Mouse (Mus musculus): Measurements from ENCODE around the gene A230072I06Rik. TPM values are rescaled to one million over a fixed set of nuclear protein-coding genes. Genes with fewer than 3 reads are reported as not detected.

A230072I06Rik gene
- not detected for total RNA-seq (2021)
- long read RNA-seq, experiment 1: 0 reads
- long read RNA-seq, experiment 2: 0 reads

DNA sequence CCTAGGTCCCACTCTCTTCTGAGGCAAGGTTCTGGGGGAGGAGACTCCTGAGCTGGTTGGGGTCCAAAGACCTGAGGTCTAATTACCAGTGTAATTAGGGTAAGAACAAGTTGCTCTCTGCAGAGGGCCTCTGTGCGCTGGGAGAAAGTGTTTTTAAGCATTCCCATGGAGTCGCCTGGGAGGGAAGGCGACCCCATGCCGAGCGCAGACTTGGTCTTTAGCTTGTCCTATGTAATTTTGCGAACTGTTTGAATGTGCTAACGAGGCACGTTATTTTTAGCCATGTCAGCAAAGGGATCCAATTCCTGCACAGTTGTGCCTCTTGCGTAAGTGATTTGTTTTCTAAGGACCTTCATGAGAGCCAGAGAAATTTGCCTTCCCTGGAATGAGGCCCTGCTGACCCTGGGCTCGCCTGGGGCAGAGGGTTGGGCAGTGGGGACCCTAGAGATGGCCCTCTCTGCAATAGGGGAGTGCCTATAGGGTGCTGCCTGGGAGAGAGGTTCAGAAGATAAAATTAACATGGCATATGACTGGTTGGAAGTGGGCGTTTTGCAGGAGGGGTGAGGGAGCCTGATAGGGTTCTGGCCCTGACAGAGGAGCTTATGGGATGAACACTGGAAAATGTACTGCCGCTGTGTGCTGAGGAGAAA, at the start of gene A230072I06Rik:
TSS of gene A230072I06Rik (plus strand) at position 157 of the 650 bp plus-strand sequence.
- intact Hi-C loops (cut with DNase I; ENCODE audit: low total_unique reads): no loop called here
- DNase-seq: no peak

DNA sequence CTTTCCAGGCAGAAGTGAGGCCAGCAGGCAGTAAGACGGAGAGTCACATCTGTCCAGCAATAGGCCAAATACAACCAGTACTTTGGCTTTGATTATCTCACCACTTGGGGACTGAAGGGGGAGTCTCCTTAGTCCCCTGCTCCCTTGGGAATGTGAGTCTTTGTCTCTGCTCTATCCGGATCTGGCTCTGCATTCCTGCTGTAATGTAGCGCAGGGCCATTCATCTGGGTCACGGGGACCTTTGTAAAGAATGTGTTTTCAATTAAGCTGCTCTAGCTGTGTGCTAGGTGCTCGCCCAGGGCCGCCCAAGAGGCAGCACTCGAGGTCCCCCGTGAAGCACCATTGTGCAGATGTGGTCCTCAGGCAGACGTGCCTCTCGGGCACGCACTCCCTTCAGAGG, 44.6 kb upstream of the A230072I06Rik start:
- DNase-seq: no peak
- intact Hi-C loops (cut with DNase I; ENCODE audit: low total_unique reads): no loop called here

- intact Hi-C loops (cut with DNase I; ENCODE audit: low total_unique reads): no loop called here
- no peak for DNase-seq
Observed at GRCm38 (mm10) chr8:12238775-12239174, 39.8 kb upstream of the A230072I06Rik start.

DNA sequence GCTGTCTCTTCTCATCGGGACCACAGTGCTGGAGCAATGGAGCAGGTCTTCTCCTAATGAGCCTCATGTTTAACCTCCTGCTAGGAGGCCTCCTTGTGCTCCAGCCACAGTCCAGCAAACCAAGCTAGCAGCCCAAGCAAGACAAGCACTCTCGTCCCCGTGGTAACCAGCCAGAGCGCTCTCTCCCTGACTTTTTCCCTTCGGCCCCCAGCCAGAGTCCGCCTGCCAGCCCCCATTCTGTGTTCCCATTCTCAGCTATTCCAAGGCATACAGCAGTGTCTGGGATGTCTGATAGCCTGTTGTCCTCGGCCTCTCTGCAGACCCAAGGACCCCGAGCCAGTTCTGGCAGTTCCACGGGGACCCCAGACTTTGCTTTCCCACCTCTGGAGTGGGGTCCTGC, 38.5 kb upstream of the A230072I06Rik start:
- intact Hi-C loops (cut with DNase I; ENCODE audit: low total_unique reads): no loop called here

DNA sequence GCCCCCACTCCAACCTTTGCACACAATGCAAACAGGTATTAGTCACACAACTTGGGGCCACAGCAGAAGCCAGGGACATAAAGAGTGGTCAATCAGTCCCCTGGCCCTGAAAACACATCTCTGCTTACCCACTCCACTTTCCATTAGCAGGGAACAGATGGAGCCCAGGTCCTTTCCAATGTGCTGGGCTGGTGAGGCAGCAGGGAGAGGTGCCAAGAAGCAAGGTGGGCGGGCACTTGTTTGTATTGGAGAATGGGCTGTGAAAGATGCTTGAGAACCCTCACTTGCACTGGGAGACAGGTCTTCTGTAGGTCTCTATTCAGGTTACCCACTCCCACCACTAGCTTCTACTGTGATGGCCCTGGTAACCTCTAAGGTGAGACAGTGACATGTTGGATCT, 34.9 kb upstream of the A230072I06Rik start:
- intact Hi-C loops (cut with DNase I; ENCODE audit: low total_unique reads): no loop called here
- no peak for DNase-seq

More for the DNA sequence above, 38.5 kb upstream of the A230072I06Rik start:
- no peak for DNase-seq

DNA sequence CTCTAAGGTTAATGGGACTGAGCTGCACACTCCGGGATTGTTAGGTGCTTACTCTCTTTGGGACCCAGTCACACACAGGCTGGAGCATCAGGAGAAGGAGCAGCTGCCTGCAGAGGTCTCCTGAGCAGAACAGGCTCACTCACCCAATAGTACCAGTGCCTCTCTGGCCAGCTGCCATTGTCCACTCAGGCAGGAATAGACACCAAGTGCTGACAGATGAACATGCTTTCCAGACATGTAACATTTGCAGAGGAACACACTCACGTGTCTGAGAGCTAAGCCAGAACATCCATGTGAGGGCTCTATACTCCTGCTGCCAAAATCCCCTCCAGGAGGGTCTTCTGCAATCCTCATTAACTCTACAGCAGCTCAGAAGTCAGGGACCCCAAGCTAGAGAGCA, 18.7 kb upstream of the A230072I06Rik start:
- no peak for DNase-seq
- intact Hi-C loops (cut with DNase I; ENCODE audit: low total_unique reads): no loop called here

DNA sequence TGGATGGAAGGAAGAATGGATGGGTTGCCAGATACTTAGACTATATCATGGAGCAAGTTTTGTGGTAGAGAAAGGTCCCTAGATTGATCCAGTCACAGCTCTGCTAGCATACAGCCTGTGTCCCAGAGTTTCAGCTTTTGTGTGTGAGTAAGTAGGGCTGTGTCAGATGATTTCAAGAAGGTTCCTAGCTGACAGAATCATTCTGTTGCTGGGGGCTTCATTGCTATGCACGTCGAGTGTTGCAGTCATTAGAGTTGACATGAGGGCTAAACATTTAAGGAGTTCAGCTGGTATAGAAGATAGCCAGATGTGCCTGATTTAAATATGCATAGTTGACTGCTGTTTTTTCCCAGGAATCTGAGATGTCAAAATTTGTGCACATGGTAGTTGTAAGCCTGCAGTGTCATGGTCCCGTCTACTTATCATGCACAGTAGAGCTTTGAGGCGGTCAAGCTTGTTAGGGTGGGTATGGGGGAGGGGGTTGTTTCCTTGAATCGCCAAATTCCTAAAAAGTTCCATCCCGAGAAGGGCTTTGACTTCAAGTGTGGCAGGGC, 18.1 kb upstream of the A230072I06Rik start:
- intact Hi-C loops (cut with DNase I; ENCODE audit: low total_unique reads): no loop called here
- no peak for DNase-seq

DNA sequence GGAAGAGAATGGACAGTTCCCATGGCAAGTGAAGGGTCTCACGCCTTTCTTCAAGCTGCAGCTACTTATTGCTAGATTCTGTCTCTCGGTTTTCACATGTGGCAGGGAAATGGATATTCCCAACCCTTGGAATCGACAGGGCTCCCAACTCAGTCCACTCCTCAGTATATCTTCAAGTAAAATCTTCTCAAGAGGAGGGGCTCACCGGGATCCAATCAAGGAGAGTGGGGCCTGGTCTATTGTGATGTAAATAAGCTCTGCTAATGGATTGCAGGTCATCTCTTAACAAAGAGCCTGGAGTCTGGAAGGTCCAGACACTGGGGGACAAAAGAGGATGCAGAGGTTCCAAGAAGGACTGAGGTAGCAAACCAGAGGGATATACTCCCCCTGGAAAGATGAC, 17.1 kb upstream of the A230072I06Rik start:
- DNase-seq: no peak

GRCm38 (mm10) chr8:12264996-12265395, 13.6 kb upstream of the A230072I06Rik start:
- intact Hi-C loops (cut with DNase I; ENCODE audit: low total_unique reads): no loop called here
- no peak for DNase-seq

More for the DNA sequence above, 17.1 kb upstream of the A230072I06Rik start:
- intact Hi-C loops (cut with DNase I; ENCODE audit: low total_unique reads): no loop called here

- intact Hi-C loops (cut with DNase I; ENCODE audit: low total_unique reads): no loop called here
- DNase-seq: no peak
Observed at GRCm38 (mm10) chr8:12267863-12268262, 10.8 kb upstream of the A230072I06Rik start.

DNA sequence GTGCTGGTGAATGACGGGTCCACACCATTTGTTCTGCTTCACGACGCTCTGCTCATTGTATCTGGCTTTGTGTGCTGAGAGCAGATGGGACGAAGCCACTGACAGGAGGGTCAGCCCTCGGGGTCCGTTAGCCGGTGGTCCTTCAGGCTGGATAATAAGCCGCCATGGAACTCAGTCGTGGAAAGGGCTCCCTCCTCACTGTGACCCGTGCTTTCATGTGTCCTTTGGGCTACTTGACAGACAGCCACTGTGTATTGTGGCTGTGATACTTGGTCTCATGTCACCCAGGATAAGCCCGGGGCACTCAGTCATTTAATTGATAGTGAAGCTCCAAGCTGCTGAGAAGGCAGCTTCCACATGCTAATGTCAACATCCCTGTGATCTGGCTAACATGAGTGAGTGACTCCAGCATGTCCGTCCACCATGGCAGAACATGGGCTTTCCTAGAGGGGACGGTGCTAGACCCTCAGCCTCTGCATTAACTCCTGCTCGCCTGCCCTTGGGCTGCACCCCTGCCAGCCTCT, 10.3 kb upstream of the A230072I06Rik start:
- DNase-seq: no peak
- intact Hi-C loops (cut with DNase I; ENCODE audit: low total_unique reads): no loop called here

DNA sequence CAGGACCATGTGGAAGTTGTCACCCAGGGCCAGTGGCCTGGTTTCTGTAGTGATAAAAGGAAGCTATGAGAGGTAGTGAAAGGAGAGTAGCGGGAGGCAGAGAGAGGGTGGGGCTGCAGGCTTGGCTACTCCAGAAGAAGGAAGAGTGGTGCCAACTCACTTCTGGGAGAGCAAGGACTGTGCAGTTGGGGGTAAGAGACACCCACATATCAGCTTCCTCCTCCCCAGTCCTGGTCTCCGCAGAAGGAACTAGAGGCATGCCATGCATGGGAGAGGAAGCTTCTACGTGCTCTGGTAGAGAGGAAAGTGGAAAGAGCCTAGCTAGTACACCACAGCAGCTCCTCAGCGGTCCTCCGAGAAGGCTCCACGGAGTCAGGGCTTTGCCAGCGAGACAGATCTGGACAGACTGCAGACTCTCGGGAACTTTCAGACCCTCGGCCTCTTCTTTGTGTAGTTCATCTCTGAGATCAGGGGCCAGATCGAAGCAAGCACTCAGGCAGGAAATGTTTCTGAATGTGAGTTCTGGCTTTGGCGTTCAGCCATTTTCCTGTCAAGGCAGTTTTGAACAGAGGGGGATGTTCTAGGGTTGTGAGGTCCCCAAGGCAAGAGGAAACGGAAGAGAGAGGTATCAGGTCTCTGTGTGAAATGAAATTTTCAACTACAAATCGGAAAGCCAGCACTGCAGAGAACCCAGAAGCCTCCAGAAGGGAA, 1.0 kb downstream of the A230072I06Rik start:
- intact Hi-C loops (cut with DNase I; ENCODE audit: low total_unique reads): no loop called here
- no peak for DNase-seq

DNA sequence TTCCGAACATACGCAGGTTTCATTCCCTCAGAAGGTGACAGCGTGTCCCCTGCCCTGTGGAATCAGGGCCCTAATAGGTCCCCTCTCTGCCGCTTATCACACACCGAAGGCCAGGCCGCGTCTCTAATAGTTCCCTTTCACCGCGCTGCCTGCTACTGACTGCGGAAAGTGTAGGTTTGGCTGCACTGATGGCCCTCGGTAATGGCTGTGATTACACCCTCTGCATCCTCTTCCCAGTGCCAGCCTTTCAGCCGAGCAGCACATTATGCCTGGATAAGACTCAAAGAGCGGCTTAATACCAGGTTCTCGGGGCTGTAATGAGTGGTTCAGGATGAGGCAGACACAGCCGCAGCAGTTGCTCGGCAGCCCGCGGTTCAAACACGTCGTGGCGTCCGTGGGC, 3.5 kb downstream of the A230072I06Rik start:
- DNase-seq: no peak
- intact Hi-C loops (cut with DNase I; ENCODE audit: low total_unique reads): no loop called here

DNA sequence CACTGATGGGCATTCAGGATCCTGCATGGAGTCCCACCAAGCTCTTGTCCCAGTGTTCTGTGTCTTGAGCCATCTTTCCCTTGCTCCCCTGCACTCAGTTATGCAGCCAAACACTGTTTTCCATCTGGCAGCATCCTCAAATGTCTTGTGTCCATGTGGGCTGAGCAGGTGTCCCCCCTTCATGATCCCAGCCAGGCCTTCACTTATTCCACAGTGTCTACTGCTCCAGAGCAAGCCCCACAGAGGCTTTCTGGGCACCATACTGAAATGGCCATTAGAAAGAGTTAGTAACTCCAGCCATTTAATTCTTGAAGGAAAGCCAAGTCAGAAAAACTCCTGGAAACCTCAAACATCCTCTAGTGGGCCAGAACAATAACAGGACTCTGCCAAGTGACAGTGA, 11.9 kb downstream of the A230072I06Rik start:
- intact Hi-C loops (cut with DNase I; ENCODE audit: low total_unique reads): no loop called here
- no peak for DNase-seq

DNA sequence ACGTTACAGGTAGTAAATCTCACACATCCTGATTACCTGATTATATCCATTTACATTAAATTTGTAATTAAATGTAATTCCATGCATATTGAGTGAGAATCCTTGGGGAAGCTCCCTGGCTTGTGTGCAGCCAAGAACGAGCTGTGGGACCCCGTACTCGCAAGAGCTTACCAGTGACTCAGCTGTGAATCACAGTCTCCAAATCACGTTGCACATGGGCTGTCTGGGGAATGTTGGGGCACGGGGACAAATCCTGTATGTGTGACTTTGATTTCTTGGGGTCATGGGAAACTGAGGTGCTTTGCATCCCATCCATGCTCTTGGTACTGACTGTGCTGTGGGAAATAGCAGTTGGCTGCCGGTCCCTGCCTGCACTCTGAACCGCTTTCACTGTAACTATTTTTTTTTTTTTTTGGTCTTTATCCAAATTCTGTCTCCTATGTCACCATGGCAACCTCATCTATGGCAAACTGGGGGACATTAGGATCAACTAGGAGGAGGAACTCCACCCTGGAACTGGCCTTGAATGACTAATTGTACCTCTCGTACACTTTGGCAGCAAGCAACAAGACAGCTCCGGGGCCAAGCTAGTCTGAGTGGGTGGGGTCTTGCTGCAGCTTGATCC, 19.8 kb downstream of the A230072I06Rik start:
- DNase-seq: no peak
- intact Hi-C loops (cut with DNase I; ENCODE audit: low total_unique reads): no loop called here

DNA sequence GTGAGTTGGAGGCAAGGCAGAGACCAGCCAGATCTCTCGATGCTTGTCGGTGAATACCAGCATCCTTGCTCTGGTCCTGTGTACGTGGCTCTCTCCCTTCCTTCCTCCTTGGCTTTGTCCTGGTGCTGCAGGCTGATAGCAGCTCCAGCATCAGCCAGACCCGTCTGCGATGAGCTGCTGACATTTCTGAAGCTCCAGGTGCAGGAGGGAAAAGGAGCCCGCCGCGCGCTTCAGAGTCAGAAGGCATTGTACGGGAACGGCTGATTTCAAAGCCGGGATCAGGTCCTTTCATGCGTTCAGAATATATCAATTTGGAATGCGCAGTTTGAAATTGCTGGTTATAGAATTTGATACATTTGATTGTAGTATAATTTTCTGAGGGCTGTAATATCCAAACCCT, 23.4 kb downstream of the A230072I06Rik start:
- intact Hi-C loops (cut with DNase I; ENCODE audit: low total_unique reads): no loop called here

DNA sequence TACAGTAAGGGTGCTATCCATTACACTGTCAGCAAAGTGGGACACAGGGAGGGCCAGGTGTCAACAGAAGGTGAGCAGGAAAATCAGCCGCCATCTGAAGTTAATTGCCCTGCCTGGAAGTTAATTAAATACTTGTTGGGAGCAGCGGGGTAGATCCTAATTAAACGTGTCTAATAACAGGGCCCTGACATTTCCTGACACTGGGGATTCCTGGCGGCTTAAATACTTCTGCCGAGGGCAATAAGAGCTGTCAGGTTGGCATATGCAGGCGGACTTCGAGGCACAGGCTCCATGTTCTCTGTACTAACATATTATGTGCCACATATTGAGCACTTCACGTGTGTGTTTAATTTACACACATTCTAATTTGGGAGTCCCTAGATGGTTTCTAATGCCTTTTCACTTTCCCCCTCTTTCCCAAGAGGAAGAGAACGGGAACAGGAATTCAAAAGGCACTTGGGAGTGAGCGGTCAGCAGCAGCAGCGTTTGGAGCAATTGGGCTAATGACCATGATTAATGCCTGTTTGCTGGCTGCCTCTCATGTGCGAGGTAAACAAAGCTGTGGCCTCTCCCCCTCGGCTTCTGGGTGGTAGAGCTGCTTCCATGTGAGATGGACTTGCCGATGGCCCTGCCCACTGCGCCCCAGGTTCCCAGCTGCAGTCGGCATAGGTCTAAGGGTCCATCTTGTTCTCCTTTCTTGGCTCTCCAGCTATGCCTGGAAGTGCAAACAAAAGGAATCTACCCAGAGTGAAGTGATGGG, 34.5 kb downstream of the A230072I06Rik start:
- DNase-seq: no peak
- intact Hi-C loops (cut with DNase I; ENCODE audit: low total_unique reads): no loop called here

More for the DNA sequence above, 23.4 kb downstream of the A230072I06Rik start:
- DNase-seq: no peak

DNA sequence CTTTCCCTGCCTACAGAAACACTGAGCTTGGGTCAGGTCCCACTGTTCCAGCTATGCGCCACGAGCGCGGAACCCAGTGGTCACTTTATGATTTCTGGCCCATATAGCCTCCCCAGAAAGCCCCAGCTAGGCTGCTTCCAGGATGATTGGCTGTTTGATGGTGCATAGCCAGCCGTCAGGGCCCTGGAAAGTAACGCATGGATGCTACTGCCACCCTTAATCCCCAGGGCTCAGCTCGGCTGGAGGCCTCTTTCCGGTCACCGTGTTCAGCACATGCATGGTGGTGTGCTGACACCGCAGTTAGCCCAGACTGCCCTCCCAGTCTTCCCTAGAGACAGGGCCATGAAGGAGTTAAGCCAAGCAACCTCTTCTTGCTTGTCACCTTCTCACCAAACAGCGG, 35.6 kb downstream of the A230072I06Rik start:
- intact Hi-C loops (cut with DNase I; ENCODE audit: low total_unique reads): no loop called here
- DNase-seq: no peak

DNA sequence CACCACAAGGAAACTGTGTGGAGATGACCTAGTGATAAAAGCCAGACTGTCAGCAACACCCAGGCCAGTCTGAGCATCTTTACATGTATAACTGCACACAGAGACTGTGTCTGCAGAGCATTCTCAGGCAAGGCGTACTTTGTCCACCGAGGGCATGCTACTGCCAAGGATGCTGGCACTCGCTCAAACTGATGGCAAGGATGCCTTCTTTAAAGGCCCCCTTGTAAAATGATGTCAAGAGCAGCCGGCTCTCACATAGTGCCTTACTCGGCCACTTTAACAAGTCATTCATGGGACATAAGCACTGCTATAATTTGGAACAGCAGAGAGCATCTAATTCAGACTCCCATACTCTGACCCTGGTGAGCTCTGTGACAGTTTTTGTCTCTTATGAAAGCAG, 36.6 kb downstream of the A230072I06Rik start:
- DNase-seq: no peak
- intact Hi-C loops (cut with DNase I; ENCODE audit: low total_unique reads): no loop called here

All from gastrocnemius, postnatal 14 days (tissue).